Mouse (Mus musculus): Measurements from ENCODE around the gene Ap3s2.

Ap3s2 gene

DNA sequence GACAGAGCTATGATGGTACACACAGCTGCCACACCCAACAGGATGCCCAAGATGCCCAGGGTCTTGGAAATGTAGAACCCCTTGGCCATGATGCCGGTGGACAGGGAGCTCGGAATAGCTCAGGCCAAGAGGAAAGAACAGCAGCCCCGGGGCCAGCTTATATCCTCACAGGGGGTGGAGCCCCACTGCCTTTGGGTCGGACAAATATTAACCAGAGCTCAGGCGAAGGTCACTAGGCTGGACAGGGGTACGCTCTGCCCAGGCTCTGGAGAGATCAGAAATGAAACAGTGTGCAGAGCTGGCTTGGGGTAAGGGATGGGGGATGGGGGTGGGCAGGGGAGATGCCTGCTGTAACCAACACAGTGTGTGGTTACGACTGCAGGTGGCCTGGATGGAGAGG lies 78.3 kb downstream of the Ap3s2 start:
- DNase-seq: no peak

DNA sequence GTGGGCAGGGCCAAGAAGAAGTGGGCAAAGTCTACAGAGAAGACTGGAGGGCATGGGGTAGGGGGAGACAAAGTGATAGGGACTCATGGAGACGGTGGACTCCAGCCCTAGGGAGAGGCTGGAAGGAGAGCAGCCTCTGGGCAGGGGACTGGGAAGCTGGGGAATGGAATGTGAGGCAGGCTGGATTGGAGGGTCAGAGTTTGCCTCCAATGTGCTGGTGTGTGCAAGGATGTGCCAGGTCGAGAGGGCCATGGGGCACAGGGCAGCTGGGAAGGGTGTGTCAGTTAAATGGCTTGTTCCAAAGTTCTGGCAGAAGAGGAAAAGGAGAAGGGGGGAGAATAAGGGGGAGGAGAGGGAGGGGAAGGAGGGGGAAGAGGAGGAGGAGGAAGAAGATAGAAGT lies 83.2 kb downstream of the Ap3s2 start:
- DNase-seq: no peak

- DNase-seq: no peak
Measured at GRCm38 (mm10) chr7:79835196-79835595, 85.3 kb downstream of the Ap3s2 start.

DNA sequence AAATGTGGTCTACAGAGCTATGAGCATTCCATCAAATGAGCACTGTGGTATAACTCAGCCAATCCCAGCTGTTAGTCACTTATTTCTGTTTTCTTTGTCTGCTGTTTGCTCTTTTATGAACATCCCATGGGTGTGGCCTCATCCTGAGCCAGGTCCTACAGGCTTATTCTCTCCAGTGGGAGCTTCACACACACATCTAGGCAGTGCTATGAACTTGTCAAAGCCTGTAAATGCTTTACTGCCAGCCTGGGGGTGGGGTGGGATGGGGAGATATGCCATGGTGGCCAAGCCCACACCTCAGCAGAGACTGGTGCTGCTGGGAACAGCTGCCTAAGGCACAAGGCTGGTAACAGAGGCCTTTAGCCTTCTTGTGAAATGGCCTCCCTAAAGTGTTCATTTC lies 87.5 kb downstream of the Ap3s2 start:
- no peak for DNase-seq

- DNase-seq: no peak
Measured at GRCm38 (mm10) chr7:79831585-79831984, 88.9 kb downstream of the Ap3s2 start.

DNA sequence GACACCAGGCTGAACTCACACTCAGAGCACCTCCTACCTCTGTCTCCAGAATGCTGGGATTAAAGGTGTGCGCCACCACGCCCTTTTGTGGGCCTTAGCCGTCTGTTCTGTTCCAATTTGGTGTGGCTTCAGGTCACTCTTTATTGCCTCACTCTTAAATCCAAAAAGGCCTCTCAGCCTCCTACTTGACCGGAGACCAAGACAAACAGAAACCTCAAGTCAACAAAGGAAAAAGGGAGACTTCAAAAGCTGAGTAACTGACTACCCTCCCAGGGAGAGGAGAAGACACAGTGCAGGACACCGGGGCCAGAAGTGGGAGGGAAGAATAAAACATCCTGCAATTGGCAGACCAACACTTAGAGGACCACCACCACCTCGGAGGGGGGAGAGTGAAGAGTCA lies 89.3 kb downstream of the Ap3s2 start:
- DNase-seq: no peak

DNA sequence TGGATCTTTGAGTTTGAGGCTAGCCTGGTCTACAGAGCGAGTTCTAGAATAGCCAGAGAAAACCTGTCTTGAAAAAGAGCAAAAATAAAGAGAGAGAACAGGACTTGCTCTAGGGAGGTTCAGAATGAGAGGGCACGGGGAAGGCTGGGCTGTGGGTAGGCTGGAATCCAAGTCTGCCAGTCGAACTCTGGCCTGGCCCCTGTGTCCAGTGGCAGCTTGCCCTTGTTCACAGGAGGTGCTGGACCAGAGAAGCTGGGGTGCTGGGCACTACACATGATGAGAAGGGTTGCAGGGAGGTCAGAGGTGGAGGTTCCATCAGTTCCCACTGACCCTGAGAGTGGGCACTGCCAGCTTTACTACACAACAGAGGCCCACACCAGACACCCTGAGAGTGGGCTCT lies 92.1 kb downstream of the Ap3s2 start:
- DNase-seq: no peak
